Mouse (Mus musculus): ENCODE data around the gene Tsn.

Gene Tsn

DNA sequence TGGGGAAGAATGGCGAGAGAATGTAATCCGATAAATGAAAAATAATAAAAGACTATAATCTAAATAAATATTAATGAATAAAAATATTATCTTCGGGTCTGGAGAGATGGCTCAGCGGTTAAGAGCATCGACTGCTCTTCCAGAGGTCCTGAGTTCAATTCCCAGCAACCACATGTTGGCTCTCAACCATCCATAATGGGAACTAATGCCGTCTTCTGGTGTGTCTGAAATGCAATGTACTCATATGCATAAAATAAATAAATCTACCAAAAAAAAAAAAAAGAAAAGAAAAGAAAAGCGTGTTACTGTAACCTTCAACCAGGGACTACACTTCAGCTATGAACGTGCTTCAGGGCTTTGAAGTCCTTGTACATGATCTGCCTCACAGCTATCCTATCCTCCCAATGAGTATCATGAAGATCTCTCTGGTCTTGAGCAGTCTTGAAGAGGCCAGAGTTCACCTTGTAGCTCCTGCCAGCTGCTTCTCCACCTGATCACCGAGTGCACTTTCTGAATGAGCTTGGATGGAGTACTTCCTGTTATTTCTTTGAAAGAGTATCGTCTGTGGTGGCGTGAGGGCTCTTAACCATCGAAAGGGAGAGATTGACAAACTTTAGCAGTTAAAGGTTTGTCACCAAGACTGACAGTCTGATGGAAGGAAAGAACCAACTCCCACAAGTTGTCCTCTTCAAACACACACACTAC is at the start of gene Tsn:
TSS of gene Tsn (minus strand) at position 118 of the 705 bp plus-strand sequence.
- DNase-seq (ENCODE audit: low spot score): no peak

DNA sequence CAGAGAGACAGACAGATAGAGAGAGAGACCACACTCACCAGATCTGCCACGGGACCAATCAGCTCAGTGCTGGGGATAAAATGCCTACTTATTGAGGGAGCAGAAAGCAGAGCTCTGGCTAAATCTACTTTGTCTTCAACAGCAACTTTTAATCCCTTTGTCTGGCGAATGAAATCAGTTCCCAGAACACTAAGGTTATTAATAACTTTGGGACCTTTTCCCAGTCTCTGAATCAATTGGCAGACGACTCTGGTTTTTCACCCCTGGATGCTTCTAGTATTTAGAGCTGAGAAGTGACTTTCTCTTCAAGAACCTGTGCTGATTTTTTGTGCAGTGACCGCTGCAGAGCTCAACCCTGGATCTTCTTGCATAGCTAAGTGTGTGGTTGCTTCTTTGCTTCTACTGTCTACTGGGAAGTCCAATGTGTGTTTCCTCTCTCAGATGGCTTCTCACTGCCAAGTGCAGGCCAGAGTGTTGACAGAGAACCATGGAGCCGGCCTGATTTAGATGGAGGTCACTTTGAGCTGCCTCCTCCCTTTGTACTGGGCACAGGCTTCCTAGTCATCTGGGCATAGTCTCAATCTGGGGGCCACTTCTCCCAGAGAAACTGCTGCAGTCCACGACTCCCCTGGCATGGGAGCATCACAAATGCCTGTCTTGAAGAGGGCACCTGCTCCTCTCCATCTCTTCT is 47.7 kb upstream of the Tsn start:
- no peak for DNase-seq (ENCODE audit: low spot score)

DNA sequence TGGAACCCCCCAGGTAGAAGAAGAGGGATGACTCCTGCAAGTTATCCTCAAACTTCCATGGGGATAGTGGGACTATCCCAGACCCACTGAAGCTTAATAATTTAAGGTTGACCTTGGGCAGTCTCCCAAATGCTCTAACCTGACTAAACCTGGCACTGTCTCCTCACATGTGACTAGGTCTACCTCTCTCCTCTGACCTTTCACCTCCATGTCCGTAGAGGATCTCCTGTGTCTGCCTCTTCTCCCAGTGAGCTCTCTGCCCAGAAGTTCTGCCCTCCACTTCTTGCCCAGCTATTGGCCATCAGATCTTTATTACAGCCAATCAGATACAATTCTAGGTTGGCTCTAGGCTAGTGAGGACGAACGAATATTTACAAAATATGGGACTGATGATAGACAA is 38.4 kb upstream of the Tsn start:
- no peak for DNase-seq (ENCODE audit: low spot score)

DNA sequence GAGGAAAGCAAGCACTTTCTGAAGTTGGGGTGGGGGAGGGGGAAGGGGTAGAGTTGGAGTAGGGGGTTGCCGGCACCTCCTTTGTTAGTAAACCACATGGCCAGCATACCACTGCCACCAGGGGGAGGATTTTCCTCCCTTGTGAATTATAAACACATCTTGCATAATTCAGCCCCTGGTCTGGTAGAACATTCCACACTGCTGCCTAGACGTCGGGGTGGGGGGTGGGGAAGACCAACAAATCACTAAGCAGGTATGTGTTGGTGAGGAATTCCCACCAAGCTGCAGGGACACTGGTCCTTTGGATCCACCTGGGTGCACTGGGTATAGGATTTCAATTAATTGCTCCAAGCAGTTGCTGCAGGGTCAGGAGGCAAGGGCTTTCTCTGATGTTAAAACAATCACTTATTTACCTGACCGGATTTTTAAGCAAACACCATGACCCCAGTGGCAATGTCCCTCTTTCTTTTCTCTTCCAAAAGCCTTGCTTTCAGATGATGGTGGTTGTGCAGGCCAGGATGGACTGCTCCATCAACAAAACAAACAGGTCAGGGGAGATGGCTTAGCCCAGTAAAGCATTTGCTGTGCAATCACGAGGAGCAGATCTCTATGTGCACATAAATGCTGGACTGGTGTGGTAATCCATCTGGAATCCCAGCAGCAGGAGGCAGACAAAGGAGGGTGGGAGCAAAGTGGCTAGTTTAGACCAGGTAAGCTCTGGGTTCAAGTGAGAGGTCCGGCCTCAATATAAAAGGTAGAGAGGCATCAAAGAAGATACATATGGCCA is 32.3 kb upstream of the Tsn start:
- no peak for DNase-seq (ENCODE audit: low spot score)

DNA sequence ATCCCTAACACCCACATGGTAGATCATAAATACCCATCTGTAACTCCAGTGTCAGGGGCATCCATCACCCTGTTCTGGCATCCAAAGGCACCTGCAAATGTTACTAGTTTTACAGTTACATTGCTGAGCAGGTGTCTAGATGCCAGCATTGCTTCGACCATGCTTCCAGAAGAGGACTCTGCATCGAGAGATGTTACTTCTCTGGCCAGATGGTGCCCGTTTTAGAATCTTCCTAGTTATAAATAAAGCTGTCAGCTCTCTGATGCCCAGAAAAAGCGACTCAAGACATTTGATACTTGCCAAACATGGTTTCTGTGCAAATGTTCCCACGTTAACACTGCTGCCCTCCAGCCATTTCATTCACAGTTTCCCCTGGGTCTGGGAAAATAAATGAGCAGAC is 26.4 kb upstream of the Tsn start:
- DNase-seq (ENCODE audit: low spot score): no peak

DNA sequence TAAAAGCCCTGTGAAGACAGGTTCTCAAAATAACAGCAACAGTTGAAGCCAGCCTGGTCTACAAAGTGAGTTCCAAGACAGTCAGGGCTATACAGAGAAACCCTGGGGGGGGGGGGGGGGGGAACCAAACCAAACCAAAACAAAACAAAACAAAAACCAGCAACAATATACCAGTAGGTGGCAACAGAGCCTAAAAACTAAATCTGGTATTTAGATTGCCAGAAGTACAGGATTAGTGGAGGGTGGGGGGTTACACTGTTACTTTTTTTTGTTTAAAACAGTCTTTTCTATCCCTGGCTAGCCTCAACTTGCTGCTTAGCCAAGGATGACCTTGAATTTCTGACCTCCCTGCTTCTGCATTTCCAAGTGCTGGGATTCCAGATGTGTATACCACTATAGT is 24.3 kb upstream of the Tsn start:
- DNase-seq (ENCODE audit: low spot score): no peak

DNA sequence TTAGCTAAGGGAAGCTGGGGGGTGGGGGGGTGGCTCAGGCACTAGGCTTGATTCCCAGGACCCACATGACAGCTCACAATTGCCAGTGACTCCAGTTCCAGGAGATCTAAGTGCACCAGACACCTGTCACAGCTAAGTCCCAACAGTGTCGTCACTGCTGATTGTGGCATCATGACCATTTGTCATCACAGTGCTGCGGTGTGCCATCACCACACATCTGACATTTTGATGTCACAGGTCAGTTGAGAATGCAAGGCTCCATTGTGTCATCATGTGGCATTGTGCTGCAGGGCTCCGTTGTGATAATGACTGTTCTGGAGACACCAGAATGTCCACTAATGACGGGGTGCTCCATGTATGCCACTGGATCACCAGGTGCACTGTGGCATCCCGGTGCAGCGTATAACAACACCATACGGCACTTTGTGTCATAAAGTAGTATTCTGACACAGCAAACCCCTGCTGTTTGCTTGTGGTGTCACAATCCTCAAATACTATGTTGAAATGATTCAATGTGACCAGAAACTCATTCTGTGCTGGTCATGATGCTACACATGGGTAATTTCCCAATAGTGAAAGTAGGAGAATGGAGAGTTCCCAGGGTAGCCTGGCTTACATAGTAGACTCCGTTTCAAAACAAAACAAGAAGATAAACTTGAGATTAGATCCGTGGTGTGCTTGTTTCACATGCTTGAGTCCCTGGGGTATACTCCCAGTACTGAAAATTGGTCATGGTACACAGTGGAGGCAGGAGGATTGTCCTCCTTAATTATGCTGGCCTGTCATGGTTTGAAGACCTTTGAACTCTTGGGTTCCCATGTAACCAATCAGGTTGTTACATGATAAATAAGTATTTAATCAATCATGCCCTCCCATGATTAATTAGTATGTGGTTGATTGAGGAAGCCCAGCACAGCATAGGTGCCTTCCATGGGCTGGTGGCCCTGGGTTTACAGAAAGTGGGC is 23.5 kb upstream of the Tsn start:
- no peak for DNase-seq (ENCODE audit: low spot score)

DNA sequence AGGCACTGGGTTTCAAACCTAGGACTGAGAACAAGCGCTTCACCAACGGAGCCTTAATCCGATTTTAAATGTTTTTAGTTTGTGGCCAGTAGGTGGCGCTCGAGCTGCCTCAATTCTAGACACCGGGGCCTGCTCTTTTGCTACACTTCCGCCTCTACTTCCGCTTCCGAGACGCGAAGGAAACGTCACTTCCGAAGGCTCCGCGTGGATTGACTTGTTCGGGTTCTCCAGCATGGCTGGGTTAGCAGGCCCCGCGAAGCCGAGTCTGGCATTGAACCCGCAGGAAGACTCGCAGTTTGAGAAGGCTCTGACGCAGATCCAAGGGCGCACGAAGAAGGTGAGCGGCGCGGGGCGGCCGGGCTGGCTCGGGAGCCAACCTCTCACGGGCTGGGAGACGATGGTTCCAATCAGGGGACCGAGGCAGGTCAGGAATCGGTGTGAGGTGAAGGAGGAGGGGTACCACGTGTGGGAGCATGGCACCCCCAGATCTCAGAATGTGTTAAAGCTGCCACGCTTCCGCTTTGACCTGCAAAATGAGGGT is 10.2 kb upstream of the Tsn start, which contains the start of gene Nifk:
TSS of gene Nifk (plus strand) at position 179 of the 541 bp plus-strand sequence.
- peak; percentile 92 for DNase-seq (ENCODE audit: low spot score)

DNA sequence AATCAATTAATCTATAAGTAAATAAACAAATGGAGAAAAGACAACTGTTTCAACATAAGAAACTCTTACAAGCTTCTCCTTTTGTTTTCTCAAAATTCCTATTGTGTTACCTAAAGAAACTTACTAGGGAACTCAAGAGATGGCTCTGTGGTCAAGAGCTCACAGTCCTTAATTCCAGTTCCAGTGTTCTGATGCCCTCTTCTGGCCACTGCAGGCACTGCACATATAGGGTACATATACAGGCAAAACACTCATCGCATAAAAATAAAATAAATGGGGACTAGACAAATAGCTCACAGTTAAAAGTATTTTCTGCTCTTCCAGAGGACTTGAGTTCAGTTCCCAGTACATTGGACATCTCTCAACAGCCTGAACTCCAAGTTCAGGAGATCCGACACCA is 9.2 kb upstream of the Tsn start:
- no peak for DNase-seq (ENCODE audit: low spot score)

DNA sequence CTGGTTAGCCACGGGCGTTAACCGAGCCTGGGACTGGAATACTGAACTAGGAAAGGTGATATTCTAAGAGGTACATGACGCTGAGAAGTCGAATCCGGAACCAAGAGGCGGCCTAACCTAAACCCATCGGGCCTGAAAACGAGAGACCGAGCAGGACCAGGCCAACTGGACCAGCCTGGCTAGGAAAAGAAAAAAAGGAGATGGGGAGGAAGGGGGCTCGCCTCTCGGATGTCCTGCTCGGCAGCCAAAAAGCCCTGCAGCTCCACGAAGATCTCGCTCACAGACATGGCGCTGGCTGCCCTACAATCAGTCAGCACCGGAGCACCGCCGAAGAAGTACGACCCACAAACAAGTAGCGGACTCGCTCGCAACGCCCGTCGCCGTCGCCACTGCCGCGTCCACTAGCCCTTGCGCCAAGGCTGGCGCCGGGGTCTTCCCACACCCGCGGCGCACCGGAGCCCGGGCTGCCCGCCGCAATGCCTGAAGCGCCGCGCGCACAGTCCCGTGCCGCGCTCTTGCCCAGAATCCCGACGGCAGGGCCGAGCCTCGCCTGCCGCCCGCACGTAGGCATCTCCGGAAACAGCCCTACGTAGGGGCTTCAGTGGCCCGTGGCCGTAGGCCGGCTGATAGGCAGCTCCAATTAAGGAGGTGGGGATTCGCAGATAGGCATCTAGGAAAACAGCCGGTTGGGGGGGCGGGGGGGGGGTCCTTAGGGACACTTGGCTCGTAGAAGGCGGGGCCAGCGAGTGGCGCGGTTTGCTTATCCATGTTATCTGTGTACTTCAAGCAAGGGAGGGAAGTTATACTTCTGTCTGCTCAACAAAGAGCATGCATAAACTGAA is 538 bp downstream of the Tsn start:
- peak; percentile 91 for DNase-seq (ENCODE audit: low spot score)

DNA sequence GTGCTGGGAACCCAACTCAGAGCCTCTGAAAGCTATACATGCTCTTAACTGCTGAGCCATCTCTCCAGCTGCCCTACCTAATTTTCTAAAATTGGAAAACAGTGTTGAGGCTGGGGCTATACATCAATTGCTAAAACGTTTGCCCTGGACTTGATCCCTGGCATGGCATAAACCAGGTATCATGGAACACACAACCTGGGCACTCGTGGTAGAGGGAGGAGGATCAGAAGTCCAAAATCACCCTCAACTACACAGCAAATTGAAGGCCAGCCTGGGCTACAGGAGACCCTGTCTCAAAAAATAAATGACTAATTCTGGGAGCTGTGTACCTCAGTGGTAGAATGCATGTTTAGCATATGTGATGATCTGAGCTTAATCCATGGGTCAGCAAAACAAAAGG is 13.8 kb downstream of the Tsn start:
- no peak for DNase-seq (ENCODE audit: low spot score)

DNA sequence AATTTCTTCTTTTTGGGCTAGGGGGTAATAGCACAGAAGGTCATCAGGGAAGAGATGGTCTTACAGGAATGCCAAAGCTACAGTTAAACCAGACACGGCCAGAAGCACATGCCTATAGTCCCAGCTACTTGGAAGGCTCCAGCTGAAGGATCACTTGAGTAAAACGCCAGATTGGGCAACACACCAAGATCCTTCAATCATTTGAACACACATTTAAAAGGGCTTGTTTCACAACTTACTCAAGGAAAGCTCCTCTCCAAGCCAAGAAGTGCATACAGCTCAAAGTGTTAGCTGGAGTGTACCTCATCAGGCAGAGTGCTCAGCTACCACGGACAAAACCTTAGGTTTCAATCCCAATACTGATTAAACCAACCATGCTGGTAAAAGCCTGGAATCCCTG is 14.9 kb downstream of the Tsn start:
- DNase-seq (ENCODE audit: low spot score): no peak

DNA sequence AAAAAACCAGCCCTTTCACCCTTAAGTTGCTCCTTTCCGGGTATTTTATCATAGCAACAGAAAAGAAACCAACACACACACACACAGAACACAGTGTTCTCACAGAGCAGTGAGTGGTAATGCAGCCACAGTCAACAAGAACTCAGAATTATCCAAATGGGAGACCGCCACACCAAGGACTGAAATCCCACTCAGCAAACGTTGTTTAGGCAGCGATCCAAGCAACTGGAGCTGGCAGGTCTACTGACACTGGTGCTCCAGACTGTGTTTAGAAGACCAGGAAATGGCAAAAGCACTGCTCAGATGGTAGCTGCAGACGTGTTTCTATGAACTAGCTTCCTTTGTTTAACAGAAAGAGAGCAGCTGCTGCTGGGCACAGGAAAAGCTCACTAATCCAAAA is 16.7 kb downstream of the Tsn start:
- DNase-seq (ENCODE audit: low spot score): no peak

DNA sequence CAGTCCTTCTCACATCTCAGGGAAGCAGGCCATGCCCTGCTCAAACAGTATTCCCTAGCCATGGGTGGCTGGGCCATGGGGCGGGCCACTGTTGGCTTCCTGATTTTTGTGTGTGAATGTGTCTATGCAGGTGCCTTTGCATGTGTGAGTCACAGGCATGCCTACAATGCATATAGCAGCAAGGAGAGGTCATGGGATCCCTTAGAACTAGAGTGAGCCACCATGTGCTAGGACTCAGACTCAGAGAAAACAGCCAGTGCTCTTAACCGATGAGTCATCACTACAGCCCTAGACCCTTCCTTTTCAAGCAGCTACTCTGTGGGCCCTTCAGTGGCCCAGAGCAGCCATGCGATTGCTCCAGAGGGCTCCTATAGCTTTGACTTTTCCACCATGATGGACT is 17.3 kb downstream of the Tsn start:
- DNase-seq (ENCODE audit: low spot score): no peak

DNA sequence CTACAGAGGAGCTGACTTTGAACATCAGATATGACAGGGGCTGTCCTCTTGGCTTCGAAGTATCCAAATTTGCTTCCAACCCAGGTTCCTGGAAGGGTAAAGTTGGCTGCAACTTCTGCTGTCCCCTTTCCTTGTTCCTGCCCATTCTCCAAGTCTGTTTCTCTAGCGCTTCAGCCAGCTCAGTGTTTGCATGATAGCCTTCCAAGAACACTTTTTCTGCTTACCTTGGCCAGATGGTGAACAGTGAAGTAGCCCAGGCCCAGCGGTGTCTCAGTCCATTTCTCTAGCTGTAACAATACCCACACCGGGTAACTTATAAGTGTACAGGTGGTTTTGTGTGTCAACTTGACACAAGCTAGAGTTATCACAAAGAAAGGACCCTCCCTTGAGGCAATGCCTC is 19.2 kb downstream of the Tsn start:
- no peak for DNase-seq (ENCODE audit: low spot score)

DNA sequence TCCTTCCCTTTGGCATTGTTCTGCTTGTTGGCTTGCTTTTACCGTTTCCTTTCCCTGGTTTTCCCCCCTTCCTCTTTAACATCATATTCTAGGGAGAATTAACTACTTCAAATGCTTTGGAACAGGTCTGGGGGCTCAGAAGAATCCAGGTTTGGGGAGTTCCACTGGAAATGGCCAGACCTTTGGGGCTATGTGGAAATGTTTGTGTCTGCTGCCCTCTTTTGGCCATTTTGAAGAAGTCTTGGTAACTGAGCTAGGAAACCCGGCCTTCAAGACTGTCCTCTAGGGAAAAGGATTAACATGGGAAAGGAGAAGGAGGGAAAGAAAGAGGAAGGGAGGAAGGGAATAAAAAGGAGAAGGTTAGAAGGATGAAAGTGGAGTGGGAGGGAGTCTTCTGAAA is 36.4 kb downstream of the Tsn start:
- no peak for DNase-seq (ENCODE audit: low spot score)

DNA sequence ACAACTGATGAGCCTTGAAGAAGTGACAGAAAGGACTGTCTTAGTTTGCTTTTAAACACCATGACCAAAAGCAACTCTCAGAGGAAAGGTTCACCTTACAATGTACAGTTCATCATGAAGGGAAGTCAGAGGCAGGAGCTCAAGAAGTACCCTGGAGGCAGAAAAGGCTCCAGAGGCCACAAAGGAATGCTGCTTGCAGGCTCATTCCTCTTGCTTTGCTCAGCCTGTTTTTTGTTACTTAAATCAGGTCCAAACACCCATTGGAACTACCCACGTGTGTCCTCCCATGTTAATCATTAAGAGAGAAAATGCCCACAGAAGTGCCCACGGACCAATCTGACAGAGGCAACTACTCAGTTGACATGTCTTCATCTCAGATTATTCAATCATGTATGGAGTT is 59.6 kb downstream of the Tsn start:
- DNase-seq (ENCODE audit: low spot score): no peak
